Mouse (Mus musculus) monocyte, adult 59 days (primary cell): ENCODE measurements around the gene Gspt1. TPM values are rescaled to one million over a fixed set of nuclear protein-coding genes. Genes with fewer than 3 reads are reported as not detected.

Experiments
- total RNA-seq, 2 experiments: library from RNA; stranded (reverse); gene quantifications; one replicate each; pipeline ENCODE4 v1.2.4; 2023

Gene Gspt1
- 10 to 100 TPM; 60.2 to 67.1 TPM for total RNA-seq

DNA sequence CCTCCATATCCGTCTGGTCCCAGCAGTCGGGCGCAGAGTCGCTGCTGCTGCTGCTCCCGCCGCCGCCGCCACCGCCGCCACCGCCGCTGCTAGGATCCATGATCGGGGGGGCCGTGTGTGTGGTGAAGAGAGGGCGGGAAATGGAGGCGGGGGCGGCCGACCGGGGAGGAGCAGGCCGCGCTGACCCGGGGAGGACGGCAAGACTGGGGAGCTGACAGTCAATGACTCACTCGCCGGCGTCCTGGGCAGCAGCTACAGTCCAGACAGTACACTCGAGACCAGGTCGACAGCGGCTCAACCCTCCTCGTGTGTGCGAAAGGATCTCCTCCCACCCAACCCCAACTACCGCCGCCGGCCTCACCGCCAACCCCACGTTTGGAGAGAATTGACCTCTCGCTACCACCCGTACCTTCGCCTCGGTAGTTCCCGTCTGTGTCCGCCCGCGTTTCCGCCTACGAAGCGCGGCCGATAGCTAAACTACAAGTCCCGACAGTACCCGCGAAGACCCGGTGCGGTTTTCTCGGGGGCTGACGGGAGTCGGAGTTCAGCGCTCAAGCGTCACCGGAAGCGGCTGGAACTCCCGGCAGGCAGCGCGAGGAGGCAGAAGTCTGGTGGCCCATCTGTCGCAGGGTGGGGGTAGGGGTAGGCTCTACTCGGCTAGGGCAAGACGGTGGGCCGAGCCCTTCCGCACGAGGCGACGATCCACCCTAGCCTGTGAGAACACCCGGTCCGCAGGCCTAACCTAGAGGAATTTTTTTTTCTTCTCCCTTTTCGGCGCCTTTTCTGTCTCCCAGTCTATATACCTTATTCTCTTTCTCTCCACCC lies at the start of gene Gspt1:
Gene Gspt1 (minus strand): TSS at position 428 of the 825 bp plus-strand sequence.

GRCm38 (mm10) chr16:11202571-11203554 lies 51.3 kb downstream of the Gspt1 start, which contains the start of gene Rsl1d1:
TSS of gene Rsl1d1 (minus strand) at chr16:11203331.

GRCm38 (mm10) chr16:11176208-11176883 lies 77.8 kb downstream of the Gspt1 start, which contains the start of gene Zc3h7a:
TSS of gene Zc3h7a (minus strand) at chr16:11176393.

Other genes starting within 250 kb of the Gspt1 start
- gene Snn, start 193.4 kb downstream of the Gspt1 start, total RNA-seq = 1 to 10 TPM; 6.3 to 7.8 TPM
- gene Litaf, start 188.2 kb downstream of the Gspt1 start, total RNA-seq = 100 to 1,000 TPM; 253 to 299 TPM
- 10 to 100 TPM; 40.2 to 42.3 TPM for gene Txndc11, start 119.7 kb downstream of the Gspt1 start, total RNA-seq
- gene Zc3h7a, start 77.9 kb downstream of the Gspt1 start, total RNA-seq = 100 to 1,000 TPM; 284 to 314 TPM
- 10 to 100 TPM; 50.3 to 53.1 TPM for gene Rsl1d1, start 51.0 kb downstream of the Gspt1 start, total RNA-seq
- not detected for gene Tnfrsf17, start 59.5 kb upstream of the Gspt1 start, total RNA-seq
- gene Snx29, start 68.6 kb upstream of the Gspt1 start, total RNA-seq = 10 to 100 TPM; 50.0 to 57.4 TPM